Mouse (Mus musculus) lung, postnatal 36 days (tissue): ENCODE data around the gene Hltf.

Source experiments
- DNase-seq: peaks from one replicate; pipeline ENCODE4 v3.0.0; 2022; ENCODE audit warnings: mixed read lengths

The Hltf gene

DNA sequence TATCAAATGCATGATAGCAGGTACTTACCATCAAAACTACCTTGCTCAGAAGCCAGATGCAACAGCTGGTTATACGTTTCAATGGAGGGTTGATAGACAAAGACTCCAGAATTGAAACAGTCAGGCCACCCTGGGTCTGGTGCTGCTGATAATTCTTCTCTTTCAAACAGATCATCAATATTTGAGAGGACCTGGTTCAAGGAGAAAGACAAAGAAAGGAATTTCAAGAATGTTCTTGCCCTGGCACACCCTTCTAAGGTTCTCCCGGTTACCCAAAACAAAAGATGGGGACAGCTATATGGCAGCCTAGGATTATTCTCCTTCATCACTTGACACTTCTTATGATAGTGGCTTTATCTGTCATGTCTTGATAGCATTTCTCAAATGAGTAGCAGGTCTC lies 92.9 kb downstream of the Hltf start:
- DNase-seq: no peak

DNA sequence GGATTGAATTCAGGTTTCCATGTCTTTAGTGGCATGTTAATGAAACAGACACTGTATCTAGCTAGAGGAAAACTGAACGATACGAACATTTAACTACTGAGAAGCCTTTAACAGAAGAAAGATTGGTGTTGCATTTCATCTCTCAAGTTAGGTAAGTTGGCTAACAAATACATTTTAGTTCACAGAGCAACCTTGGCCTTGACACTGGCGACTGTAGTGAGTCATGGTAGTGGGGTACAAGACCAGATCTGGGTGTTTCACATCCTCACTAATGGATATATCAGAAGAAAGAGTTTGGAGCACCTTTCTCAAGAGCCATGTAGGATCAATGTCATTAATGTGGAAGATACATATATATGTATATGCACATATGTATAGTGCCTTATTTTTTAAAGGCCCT lies 94.0 kb downstream of the Hltf start:
- DNase-seq: no peak

DNA sequence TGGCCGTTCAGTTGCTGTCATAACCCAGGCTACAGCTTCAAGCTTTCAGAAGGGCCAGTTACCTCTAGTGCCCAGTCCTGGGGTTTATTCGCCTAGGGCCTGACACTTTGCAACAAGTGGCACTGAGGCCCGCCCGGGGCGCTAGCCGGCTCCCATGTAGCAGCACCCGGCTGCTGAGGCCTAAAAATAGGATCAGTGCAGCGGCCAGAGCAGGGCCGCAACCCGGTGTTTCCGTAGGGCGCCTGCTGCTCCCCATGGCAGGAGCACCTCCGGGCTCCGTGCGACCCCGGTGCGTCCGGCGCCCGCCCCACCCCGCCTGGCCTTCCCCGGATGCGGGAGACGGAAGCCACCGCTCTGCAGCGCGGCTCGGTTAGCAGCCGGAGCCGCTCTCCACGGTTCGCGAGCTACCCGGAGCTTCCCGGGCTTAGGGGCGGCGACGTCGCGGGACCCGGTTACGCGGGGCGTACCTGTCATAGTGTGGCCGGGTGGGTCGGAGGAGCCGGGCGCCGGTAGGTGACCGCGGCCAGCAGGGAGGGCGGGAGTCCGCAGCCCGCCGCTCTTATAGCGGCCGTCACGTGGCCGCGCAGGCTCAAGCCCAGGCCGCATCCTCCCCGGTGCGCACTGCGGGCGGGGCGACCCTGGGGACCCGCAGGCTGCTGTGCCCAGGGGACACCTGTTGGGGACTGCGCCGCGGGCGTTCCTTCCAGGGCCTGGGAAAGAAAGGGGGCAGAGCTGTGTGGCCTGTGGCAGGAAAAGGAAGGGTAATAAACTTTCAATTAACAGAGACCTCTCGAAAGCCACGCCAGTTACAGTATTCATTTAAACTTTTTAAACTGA lies 97.1 kb downstream of the Hltf start, which contains the start of gene Gyg:
TSS of gene Gyg (minus strand) at position 787 of the 837 bp plus-strand sequence.
- DNase-seq: peak; percentile 63

DNA sequence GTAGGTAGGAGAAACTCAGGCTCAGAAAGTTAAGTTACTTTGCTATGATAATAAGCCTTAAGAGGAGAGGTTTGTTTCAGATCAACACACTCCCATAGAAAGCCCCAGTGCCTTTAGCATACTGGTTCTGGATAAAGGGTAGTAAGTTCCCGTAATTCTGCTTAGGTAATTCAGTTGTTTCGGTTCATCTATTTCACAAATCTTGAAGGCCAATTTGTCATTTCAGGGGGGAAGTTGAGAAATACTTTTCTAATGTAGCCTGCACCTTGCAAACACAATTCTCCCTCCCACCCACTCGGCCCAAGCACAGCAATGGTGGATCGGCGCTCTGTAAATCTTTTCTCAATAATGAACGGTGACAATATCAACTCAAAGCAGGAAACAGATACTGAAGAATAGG lies 97.9 kb downstream of the Hltf start:
- DNase-seq: peak; percentile 21

DNA sequence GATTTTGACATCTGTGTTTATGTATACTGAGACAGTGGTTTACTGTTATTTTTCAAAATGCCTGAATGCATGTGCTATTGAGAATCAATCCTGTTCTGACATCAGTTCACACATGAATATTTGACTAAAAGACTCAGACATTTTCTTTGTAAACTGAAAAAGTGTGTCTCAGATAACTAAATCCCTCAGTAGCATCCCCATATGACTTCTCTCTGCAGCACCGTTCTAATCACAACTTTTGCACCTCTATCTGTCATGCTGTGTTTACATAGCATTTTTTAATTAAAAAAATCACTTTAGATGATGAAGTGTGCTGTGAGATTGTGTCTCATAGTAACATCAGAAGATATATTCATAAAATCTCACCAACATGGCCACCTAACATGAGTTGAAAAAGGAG lies 109.9 kb downstream of the Hltf start:
- DNase-seq: no peak
